Mouse (Mus musculus): ENCODE data around the gene Rmnd1. TPM values are rescaled to one million over a fixed set of nuclear protein-coding genes. Genes with fewer than 3 reads are reported as not detected.

Rmnd1 gene
- polyA plus RNA-seq, 1 experiment from 2014 or later = 52.7 TPM

- no peak for ATAC-seq (replicated peaks; ENCODE audit: insufficient number of reproducible peaks, low FRiP score, low TSS enrichment, low read depth)
- Histone ChIP-seq H3K9ac (replicated peaks; ENCODE audit: low read length) (no peak overlapping the region), H3K4me2 (ENCODE audit: low read depth, low read length) (no peak overlapping the region), H3K36me3 (replicated peaks; ENCODE audit: control insufficient read depth, insufficient read depth, low read depth, low read length) (no peaks in the 10 kb centered on the region), H3K4me1 (ENCODE audit: control insufficient read depth, insufficient read depth, low read length) (no peaks in the 10 kb centered on the region), H3K27me3 (ENCODE audit: control insufficient read depth, insufficient read depth, low read length) (no peaks in the 10 kb centered on the region), H3K4me3 (ENCODE audit: low read depth, low read length) (no peak overlapping the region), H3K27ac (replicated peaks; ENCODE audit: low read depth, low read length) (no peak overlapping the region), H3K9me3 (replicated peaks; ENCODE audit: control insufficient read depth, low read length) (no peaks in the 10 kb centered on the region)
- DNase-seq (ENCODE audit: low spot score) = no peak
- WGBS = 92% methylated on average over 5 of the region's 5 CpGs
Observed at GRCm38 (mm10) chr10:4380748-4381147, 51.4 kb downstream of the Rmnd1 start.

GRCm38 (mm10) chr10:4376931-4377330, 55.3 kb downstream of the Rmnd1 start:
- no peaks in the 10 kb centered on the region for H3K27me3 ChIP-seq (ENCODE audit: control insufficient read depth, insufficient read depth, low read length)
- no peaks in the 10 kb centered on the region for H3K36me3 ChIP-seq (replicated peaks; ENCODE audit: control insufficient read depth, insufficient read depth, low read depth, low read length)
- WGBS = 90% methylated on average over 7 of the region's 7 CpGs
- DNase-seq (ENCODE audit: low spot score) (no peak), ATAC-seq (replicated peaks; ENCODE audit: insufficient number of reproducible peaks, low FRiP score, low TSS enrichment, low read depth) (no peak)
- no peak overlapping the region for H3K27ac ChIP-seq (replicated peaks; ENCODE audit: low read depth, low read length)
- no peaks in the 10 kb centered on the region for H3K9me3 ChIP-seq (replicated peaks; ENCODE audit: control insufficient read depth, low read length)
- H3K9ac ChIP-seq (replicated peaks; ENCODE audit: low read length) = no peak overlapping the region
- H3K4me3 ChIP-seq (ENCODE audit: low read depth, low read length) = no peak overlapping the region
- H3K4me1 ChIP-seq (ENCODE audit: control insufficient read depth, insufficient read depth, low read length) = no peaks in the 10 kb centered on the region
- no peak overlapping the region for H3K4me2 ChIP-seq (ENCODE audit: low read depth, low read length)

- DNase-seq (ENCODE audit: low spot score) (peak; percentile 18), ATAC-seq (replicated peaks; ENCODE audit: insufficient number of reproducible peaks, low FRiP score, low TSS enrichment, low read depth) (no peak)
- no peaks in the 10 kb centered on the region for H3K27me3 ChIP-seq (ENCODE audit: control insufficient read depth, insufficient read depth, low read length)
- no peaks in the 10 kb centered on the region for H3K9me3 ChIP-seq (replicated peaks; ENCODE audit: control insufficient read depth, low read length)
- no peak overlapping the region for H3K4me3 ChIP-seq (ENCODE audit: low read depth, low read length)
- H3K27ac ChIP-seq (replicated peaks; ENCODE audit: low read depth, low read length) = no peak overlapping the region
- H3K4me1 ChIP-seq (ENCODE audit: control insufficient read depth, insufficient read depth, low read length) = no peaks in the 10 kb centered on the region
- H3K4me2 ChIP-seq (ENCODE audit: low read depth, low read length) = no peak overlapping the region
- no peak overlapping the region; the same call in 1 of the 2 replicates for H3K9ac ChIP-seq (replicated peaks; ENCODE audit: low read length)
- H3K36me3 ChIP-seq (replicated peaks; ENCODE audit: control insufficient read depth, insufficient read depth, low read depth, low read length) = no peaks in the 10 kb centered on the region
- WGBS = 59% methylated on average over 7 of the region's 7 CpGs
Observed at GRCm38 (mm10) chr10:4376461-4376860, 55.7 kb downstream of the Rmnd1 start.

GRCm38 (mm10) chr10:4375267-4375666, 56.9 kb downstream of the Rmnd1 start:
- DNase-seq (ENCODE audit: low spot score) (no peak), ATAC-seq (replicated peaks; ENCODE audit: insufficient number of reproducible peaks, low FRiP score, low TSS enrichment, low read depth) (no peak)
- no peaks in the 10 kb centered on the region for H3K9me3 ChIP-seq (replicated peaks; ENCODE audit: control insufficient read depth, low read length)
- no peak overlapping the region for H3K27ac ChIP-seq (replicated peaks; ENCODE audit: low read depth, low read length)
- H3K4me1 ChIP-seq (ENCODE audit: control insufficient read depth, insufficient read depth, low read length) = no peaks in the 10 kb centered on the region
- no peak overlapping the region for H3K4me2 ChIP-seq (ENCODE audit: low read depth, low read length)
- no peak overlapping the region for H3K4me3 ChIP-seq (ENCODE audit: low read depth, low read length)
- H3K9ac ChIP-seq (replicated peaks; ENCODE audit: low read length) = no peak overlapping the region
- WGBS = 57% methylated on average over 7 of the region's 7 CpGs
- H3K36me3 ChIP-seq (replicated peaks; ENCODE audit: control insufficient read depth, insufficient read depth, low read depth, low read length) = no peaks in the 10 kb centered on the region
- H3K27me3 ChIP-seq (ENCODE audit: control insufficient read depth, insufficient read depth, low read length) = no peaks in the 10 kb centered on the region

GRCm38 (mm10) chr10:4374734-4375133, 57.5 kb downstream of the Rmnd1 start:
- Histone ChIP-seq H3K27me3 (ENCODE audit: control insufficient read depth, insufficient read depth, low read length) (no peaks in the 10 kb centered on the region), H3K4me1 (ENCODE audit: control insufficient read depth, insufficient read depth, low read length) (no peaks in the 10 kb centered on the region), H3K4me2 (ENCODE audit: low read depth, low read length) (no peak overlapping the region), H3K36me3 (replicated peaks; ENCODE audit: control insufficient read depth, insufficient read depth, low read depth, low read length) (no peaks in the 10 kb centered on the region), H3K9me3 (replicated peaks; ENCODE audit: control insufficient read depth, low read length) (no peaks in the 10 kb centered on the region), H3K4me3 (ENCODE audit: low read depth, low read length) (no peak overlapping the region), H3K27ac (replicated peaks; ENCODE audit: low read depth, low read length) (no peak overlapping the region), H3K9ac (replicated peaks; ENCODE audit: low read length) (no peak overlapping the region)
- ATAC-seq (replicated peaks; ENCODE audit: insufficient number of reproducible peaks, low FRiP score, low TSS enrichment, low read depth) (no peak), DNase-seq (ENCODE audit: low spot score) (no peak)
- 91% methylated on average over 4 of the region's 4 CpGs for WGBS

- no peaks in the 10 kb centered on the region for H3K9me3 ChIP-seq (replicated peaks; ENCODE audit: control insufficient read depth, low read length)
- no peak overlapping the region for H3K4me2 ChIP-seq (ENCODE audit: low read depth, low read length)
- H3K9ac ChIP-seq (replicated peaks; ENCODE audit: low read length) = no peak overlapping the region
- WGBS = 92% methylated on average over 7 of the region's 7 CpGs
- no peak overlapping the region for H3K27ac ChIP-seq (replicated peaks; ENCODE audit: low read depth, low read length)
- no peaks in the 10 kb centered on the region for H3K4me1 ChIP-seq (ENCODE audit: control insufficient read depth, insufficient read depth, low read length)
- DNase-seq (ENCODE audit: low spot score) = no peak
- H3K27me3 ChIP-seq (ENCODE audit: control insufficient read depth, insufficient read depth, low read length) = no peaks in the 10 kb centered on the region
- no peaks in the 10 kb centered on the region; the same call in 1 of the 2 replicates for H3K36me3 ChIP-seq (replicated peaks; ENCODE audit: control insufficient read depth, insufficient read depth, low read depth, low read length)
- no peak for ATAC-seq (replicated peaks; ENCODE audit: insufficient number of reproducible peaks, low FRiP score, low TSS enrichment, low read depth)
- no peak overlapping the region for H3K4me3 ChIP-seq (ENCODE audit: low read depth, low read length)
Observed at GRCm38 (mm10) chr10:4374239-4374638, 57.9 kb downstream of the Rmnd1 start.

- Histone ChIP-seq H3K4me3 (ENCODE audit: low read depth, low read length) (no peak overlapping the region), H3K9me3 (replicated peaks; ENCODE audit: control insufficient read depth, low read length) (no peaks in the 10 kb centered on the region), H3K27me3 (ENCODE audit: control insufficient read depth, insufficient read depth, low read length) (no peaks in the 10 kb centered on the region), H3K9ac (replicated peaks; ENCODE audit: low read length) (no peak overlapping the region), H3K27ac (replicated peaks; ENCODE audit: low read depth, low read length) (no peak overlapping the region), H3K4me2 (ENCODE audit: low read depth, low read length) (no peak overlapping the region), H3K4me1 (ENCODE audit: control insufficient read depth, insufficient read depth, low read length) (no peaks in the 10 kb centered on the region), H3K36me3 (replicated peaks; ENCODE audit: control insufficient read depth, insufficient read depth, low read depth, low read length) (peaks cover 5% of the 10 kb centered on the region)
- DNase-seq (ENCODE audit: low spot score) (no peak), ATAC-seq (replicated peaks; ENCODE audit: insufficient number of reproducible peaks, low FRiP score, low TSS enrichment, low read depth) (no peak)
- WGBS = 77% methylated on average over 4 of the region's 4 CpGs
Observed at GRCm38 (mm10) chr10:4373558-4373957, 58.6 kb downstream of the Rmnd1 start.

GRCm38 (mm10) chr10:4372011-4372410, 60.2 kb downstream of the Rmnd1 start:
- DNase-seq (ENCODE audit: low spot score) (peak; percentile 70), ATAC-seq (replicated peaks; ENCODE audit: insufficient number of reproducible peaks, low FRiP score, low TSS enrichment, low read depth) (no peak)
- H3K27me3 ChIP-seq (ENCODE audit: control insufficient read depth, insufficient read depth, low read length) = no peaks in the 10 kb centered on the region
- no peak overlapping the region for H3K9ac ChIP-seq (replicated peaks; ENCODE audit: low read length)
- no peaks in the 10 kb centered on the region for H3K9me3 ChIP-seq (replicated peaks; ENCODE audit: control insufficient read depth, low read length)
- H3K27ac ChIP-seq (replicated peaks; ENCODE audit: low read depth, low read length) = no peak overlapping the region
- no peak overlapping the region for H3K4me2 ChIP-seq (ENCODE audit: low read depth, low read length)
- WGBS = 55% methylated on average over 5 of the region's 5 CpGs
- H3K36me3 ChIP-seq (replicated peaks; ENCODE audit: control insufficient read depth, insufficient read depth, low read depth, low read length) = peaks cover 5% of the 10 kb centered on the region
- no peak overlapping the region for H3K4me3 ChIP-seq (ENCODE audit: low read depth, low read length)
- H3K4me1 ChIP-seq (ENCODE audit: control insufficient read depth, insufficient read depth, low read length) = no peaks in the 10 kb centered on the region
